Mouse (Mus musculus): ENCODE data around the gene Bend7.

DNA sequence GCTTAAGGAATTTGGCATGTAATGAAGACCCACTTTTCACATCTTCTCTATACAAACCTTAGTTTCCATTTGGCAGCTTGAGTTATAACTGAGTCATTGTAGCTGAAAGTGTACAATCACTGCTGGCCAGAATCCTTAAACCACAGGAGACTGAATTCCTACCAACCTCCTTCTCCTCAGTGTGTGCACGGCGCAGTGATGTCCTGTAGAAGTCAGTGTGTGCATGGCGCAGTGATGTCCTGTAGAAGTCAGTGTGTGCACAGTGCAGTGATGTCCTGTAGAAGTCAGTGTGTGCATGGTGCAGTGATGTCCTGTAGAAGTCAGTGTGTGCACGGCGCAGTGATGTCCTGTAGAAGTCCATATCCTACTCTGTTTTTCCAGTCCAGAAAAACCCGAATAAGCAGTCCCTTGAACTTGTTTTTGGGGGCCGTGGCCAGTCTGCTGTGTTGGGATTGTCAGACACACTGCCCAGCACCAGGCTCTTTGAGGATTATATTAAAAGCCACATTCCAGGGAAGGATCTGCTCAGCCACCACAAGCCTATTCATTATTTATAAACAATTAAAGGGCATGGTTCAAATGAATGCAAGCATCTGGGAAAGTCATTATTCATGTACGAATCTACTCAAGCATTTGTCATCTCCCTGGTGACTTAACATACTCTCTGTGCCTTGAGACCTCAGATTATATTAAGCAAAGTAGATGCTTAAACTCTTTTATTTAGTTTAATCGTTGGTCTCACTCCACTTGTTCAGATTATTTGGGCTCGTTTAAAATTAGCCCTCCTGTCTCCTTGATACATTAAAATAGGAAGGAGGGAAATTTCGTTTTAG lies 65.4 kb downstream of the Bend7 start:
- TF ChIP-seq CTCF (IDR thresholded peaks at IDR 0.05; ENCODE audit: low read depth), result no peak
- no peak for TF ChIP-seq EP300 (IDR thresholded peaks at IDR 0.05; ENCODE audit: low read depth)

Data from liver, embryonic 14.5 days (tissue).